Mouse (Mus musculus) lung, postnatal 25 days (tissue): ENCODE measurements around the gene Mrpl58.
"Not testable (repeated sequence)": the region's sequence is repeated elsewhere in the genome, so short reads cannot be mapped to it uniquely, and the experiment has no call there.

Experiments
- DNase-seq: peaks from one replicate; pipeline ENCODE4 v3.0.0; 2022; ENCODE audit warnings: low spot score

Mrpl58 gene

GRCm38 (mm10) chr11:115427482-115428331 is 24.2 kb downstream of the Mrpl58 start:
- peak; percentile 77 for DNase-seq

- no peak for DNase-seq
Observed at GRCm38 (mm10) chr11:115429307-115429706, 25.8 kb downstream of the Mrpl58 start.

- DNase-seq: no peak
Observed at GRCm38 (mm10) chr11:115430561-115430960, 27.0 kb downstream of the Mrpl58 start.

GRCm38 (mm10) chr11:115432814-115433213 is 29.3 kb downstream of the Mrpl58 start:
- DNase-seq: no peak

- DNase-seq: no peak
Observed at GRCm38 (mm10) chr11:115433342-115433741, 29.8 kb downstream of the Mrpl58 start.

- DNase-seq: no peak
Observed at GRCm38 (mm10) chr11:115435596-115436337, 32.2 kb downstream of the Mrpl58 start.

GRCm38 (mm10) chr11:115437571-115438122 is 34.1 kb downstream of the Mrpl58 start:
- DNase-seq: no peak

- no peak for DNase-seq
Observed at GRCm38 (mm10) chr11:115439326-115439725, 35.8 kb downstream of the Mrpl58 start.

GRCm38 (mm10) chr11:115439906-115440595 is 36.5 kb downstream of the Mrpl58 start, which contains the start of gene Trim80:
TSS of gene Trim80 (plus strand) at chr11:115440545.
- DNase-seq: no peak

- no peak for DNase-seq
Observed at GRCm38 (mm10) chr11:115441417-115441816, 37.9 kb downstream of the Mrpl58 start.

- DNase-seq: no peak
Observed at GRCm38 (mm10) chr11:115446906-115447305, 43.4 kb downstream of the Mrpl58 start.

GRCm38 (mm10) chr11:115447321-115447885 is 43.9 kb downstream of the Mrpl58 start:
- no peak for DNase-seq

- no peak for DNase-seq
Observed at GRCm38 (mm10) chr11:115448075-115448474, 44.5 kb downstream of the Mrpl58 start.

GRCm38 (mm10) chr11:115448998-115449397 is 45.4 kb downstream of the Mrpl58 start:
- no peak for DNase-seq

- DNase-seq: no peak
Observed at GRCm38 (mm10) chr11:115450176-115450575, 46.6 kb downstream of the Mrpl58 start.

GRCm38 (mm10) chr11:115451781-115452241 is 48.3 kb downstream of the Mrpl58 start:
- no peak for DNase-seq

GRCm38 (mm10) chr11:115452281-115452860 is 48.8 kb downstream of the Mrpl58 start:
- DNase-seq: no peak

- DNase-seq: no peak
Observed at GRCm38 (mm10) chr11:115453306-115453705, 49.8 kb downstream of the Mrpl58 start.

GRCm38 (mm10) chr11:115454822-115455221 is 51.3 kb downstream of the Mrpl58 start:
- not testable (repeated sequence) for DNase-seq

- DNase-seq: no peak
Observed at GRCm38 (mm10) chr11:115455619-115456018, 52.1 kb downstream of the Mrpl58 start.

- no peak for DNase-seq
Observed at GRCm38 (mm10) chr11:115456182-115456581, 52.6 kb downstream of the Mrpl58 start.
